Mouse (Mus musculus) right cerebral cortex, adult 2 months (tissue): Measurements from ENCODE around the gene Ccdc174.
"Not testable (repeated sequence)": the region's sequence is repeated elsewhere in the genome, so short reads cannot be mapped to it uniquely, and the experiment has no call there.

Source experiments
- DNase-seq, 2 experiments: peaks; one replicate each; pipeline ENCODE4 v3.0.0; 2021 to 2022; ENCODE audit warnings: low spot score in 2 of 2

Ccdc174 gene

GRCm38 (mm10) chr6:91877885-91878651 lies at the start of gene Ccdc174:
TSS of gene Ccdc174 (plus strand) at chr6:91878053.
- DNase-seq, result peak; percentile 96 to 98

- no peak for DNase-seq
Measured at GRCm38 (mm10) chr6:91832863-91833440, 44.9 kb upstream of the Ccdc174 start.

- DNase-seq, result peak; percentile 76 to 77
Measured at GRCm38 (mm10) chr6:91839010-91839871, 38.6 kb upstream of the Ccdc174 start.

GRCm38 (mm10) chr6:91842897-91843627 lies 34.8 kb upstream of the Ccdc174 start:
- DNase-seq, result peak in 1 of 2 experiments; percentile 12

- DNase-seq, result peak; percentile 21 to 39
Measured at GRCm38 (mm10) chr6:91843628-91844153, 34.2 kb upstream of the Ccdc174 start.

GRCm38 (mm10) chr6:91852550-91852949 lies 25.3 kb upstream of the Ccdc174 start:
- peak; percentile 51 to 52 for DNase-seq

GRCm38 (mm10) chr6:91858339-91858738 lies 19.5 kb upstream of the Ccdc174 start:
- DNase-seq, result no peak

- DNase-seq, result no peak
Measured at GRCm38 (mm10) chr6:91862848-91863247, 15.0 kb upstream of the Ccdc174 start.

- no peak for DNase-seq
Measured at GRCm38 (mm10) chr6:91864595-91864994, 13.3 kb upstream of the Ccdc174 start.

GRCm38 (mm10) chr6:91865601-91866000 lies 12.3 kb upstream of the Ccdc174 start:
- DNase-seq, result peak; percentile 63 to 70

GRCm38 (mm10) chr6:91868091-91868490 lies 9.8 kb upstream of the Ccdc174 start:
- DNase-seq, result no peak

GRCm38 (mm10) chr6:91872781-91873180 lies 5.1 kb upstream of the Ccdc174 start:
- no peak for DNase-seq

- DNase-seq, result no peak
Measured at GRCm38 (mm10) chr6:91883859-91884258, 6.0 kb downstream of the Ccdc174 start.

- no peak for DNase-seq
Measured at GRCm38 (mm10) chr6:91889255-91889906, 11.5 kb downstream of the Ccdc174 start.

- DNase-seq, result no peak
Measured at GRCm38 (mm10) chr6:91890615-91891014, 12.8 kb downstream of the Ccdc174 start.

- DNase-seq, result peak in 1 of 2 experiments; percentile 15
Measured at GRCm38 (mm10) chr6:91891776-91892175, 13.9 kb downstream of the Ccdc174 start.

GRCm38 (mm10) chr6:91896783-91897182 lies 18.9 kb downstream of the Ccdc174 start:
- no peak for DNase-seq

- DNase-seq, result peak; percentile 80 to 86
Measured at GRCm38 (mm10) chr6:91901505-91901904, 23.7 kb downstream of the Ccdc174 start.

- not testable (repeated sequence) for DNase-seq
Measured at GRCm38 (mm10) chr6:91902509-91902908, 24.7 kb downstream of the Ccdc174 start, which contains the start of gene 4930590J08Rik. TSS of gene 4930590J08Rik (plus strand) at chr6:91902809.

- DNase-seq, result no peak
Measured at GRCm38 (mm10) chr6:91914011-91914410, 36.2 kb downstream of the Ccdc174 start.

- DNase-seq, result peak; percentile 60 to 61
Measured at GRCm38 (mm10) chr6:91917286-91917685, 39.4 kb downstream of the Ccdc174 start.
